Mouse (Mus musculus) embryonic facial prominence, embryonic 12.5 days (tissue): ENCODE data around the gene Gjd3. TPM values are rescaled to one million over a fixed set of nuclear protein-coding genes. Genes with fewer than 3 reads are reported as not detected.

Experiments used
- ATAC-seq: fragments of 200-750 bp; cut with Nextera tagmentation; 2 replicates; pipeline ENCODE4 v1.8.0; 2017; ENCODE audit not compliant: insufficient number of reproducible peaks, insufficient read depth, low FRiP score, low TSS enrichment
- H3K27ac ChIP-seq: fragments of 300-500 bp; sonication (generic); 2 replicates; pipeline ENCODE4 v1.5.1; 2016; ENCODE audit warnings: mild to moderate bottlenecking
- H3K27me3 ChIP-seq: fragments of 300-500 bp; sonication (generic); 2 replicates; pipeline ENCODE4 v1.6.1; 2016; ENCODE audit warnings: mild to moderate bottlenecking, moderate library complexity
- H3K36me3 ChIP-seq: fragments of 300-500 bp; sonication (generic); 2 replicates; pipeline ENCODE4 v1.6.1; 2016; ENCODE audit warnings: mild to moderate bottlenecking
- H3K4me1 ChIP-seq: fragments of 300-500 bp; sonication (generic); 2 replicates; pipeline ENCODE4 v1.6.1; 2016
- H3K4me2 ChIP-seq: fragments of 300-500 bp; sonication (generic); replicated peaks from 2 replicates; pipeline ENCODE4 v1.6.1; 2016; ENCODE audit warnings: mild to moderate bottlenecking, moderate library complexity
- H3K4me3 ChIP-seq: fragments of 300-500 bp; sonication (generic); 2 replicates; pipeline ENCODE4 v1.5.1; 2016; ENCODE audit warnings: mild to moderate bottlenecking
- H3K9ac ChIP-seq: fragments of 300-500 bp; sonication (generic); 2 replicates; pipeline ENCODE4 v1.6.1; 2016; ENCODE audit warnings: mild to moderate bottlenecking, moderate library complexity
- H3K9me3 ChIP-seq: fragments of 300-500 bp; sonication (generic); 2 replicates; pipeline ENCODE4 v1.6.1; 2016; ENCODE audit warnings: mild to moderate bottlenecking, moderate library complexity
- WGBS: fragments of 180-500 bp; shearing (Covaris S2); methylation state at CpG from one replicate; pipeline ENCODE4 v1.1.7; 2016; 5-methylcytosine and 5-hydroxymethylcytosine counted together
- polyA plus RNA-seq: library from polyadenylated mRNA; unstranded; fragments of >200 nt; fragmentation: Nextera tagmentation; extraction: Ambion mirVana; gene quantifications from 2 replicates; pipeline ENCODE4 v1.2.1, GENCODE M21; 2016

Gjd3 gene
- polyA plus RNA-seq, 1 experiment from 2014 or later = 0.73 TPM

- no peaks in the 10 kb centered on the region for H3K9me3 ChIP-seq
- no peaks in the 10 kb centered on the region for H3K27me3 ChIP-seq
- 2% methylated on average over 12 of the region's 12 CpGs for WGBS
- H3K9ac ChIP-seq = peak overlapping the region; percentile 55
- no peaks in the 10 kb centered on the region for H3K36me3 ChIP-seq
- peak overlapping the region; percentile 91 for H3K4me2 ChIP-seq
- H3K4me3 ChIP-seq = peak overlapping the region; percentile 82
- no peak for ATAC-seq
- peak overlapping the region; percentile 99 for H3K27ac ChIP-seq
- peaks cover 86% of the 10 kb centered on the region for H3K4me1 ChIP-seq
Measured at GRCm38 (mm10) chr11:98941341-98941825, 41.4 kb downstream of the Gjd3 start.

GRCm38 (mm10) chr11:98940776-98941175 lies 42.0 kb downstream of the Gjd3 start:
- peak overlapping the region; percentile 31 for H3K9ac ChIP-seq

DNA sequence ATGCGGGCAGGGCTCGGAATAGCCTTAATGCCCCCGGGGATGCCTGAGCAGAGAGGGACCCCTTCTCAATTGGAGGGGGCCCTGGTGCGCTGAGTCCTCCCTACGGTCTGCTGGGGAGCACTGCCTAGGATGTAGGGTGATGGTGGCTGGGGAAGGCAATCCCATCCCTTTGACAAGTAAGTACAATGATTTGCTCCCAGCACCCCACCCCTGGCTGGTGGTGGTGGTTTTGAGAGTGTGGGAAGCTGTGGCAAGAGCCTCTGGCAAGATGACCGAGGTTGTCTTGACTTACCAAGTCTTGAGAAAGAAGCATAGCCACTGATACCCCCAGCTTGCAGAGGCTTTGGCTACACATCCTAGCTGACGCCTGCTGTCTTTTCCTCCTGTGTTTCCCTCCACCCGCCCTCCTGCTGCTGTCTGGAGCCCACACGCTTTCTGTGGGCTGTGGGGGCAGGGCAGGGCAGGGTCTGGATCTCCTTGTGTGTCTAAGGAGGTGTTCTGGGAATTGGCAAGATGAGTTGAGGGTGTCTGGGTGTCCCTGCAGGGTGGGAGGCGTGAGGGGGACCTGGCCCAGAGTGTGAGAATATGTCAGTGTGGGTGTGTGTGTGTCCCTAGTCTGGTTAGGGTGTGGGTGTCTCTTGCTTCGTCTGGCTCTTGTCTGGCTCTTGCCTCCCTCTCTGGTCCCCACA lies 42.7 kb downstream of the Gjd3 start:
- no peaks in the 10 kb centered on the region for H3K9me3 ChIP-seq
- H3K4me1 ChIP-seq = peaks cover 87% of the 10 kb centered on the region
- H3K27me3 ChIP-seq = no peaks in the 10 kb centered on the region
- no peak for ATAC-seq
- H3K4me3 ChIP-seq = peak overlapping the region; percentile 82
- WGBS = 31% methylated on average over 11 of the region's 11 CpGs
- H3K9ac ChIP-seq = peak overlapping the region; percentile 89
- peak overlapping the region; percentile 99 for H3K27ac ChIP-seq
- H3K4me2 ChIP-seq = peak overlapping the region; percentile 91
- H3K36me3 ChIP-seq = no peaks in the 10 kb centered on the region

More at GRCm38 (mm10) chr11:98940776-98941175, 42.0 kb downstream of the Gjd3 start:
- no peaks in the 10 kb centered on the region for H3K9me3 ChIP-seq
- peak overlapping the region; percentile 91 for H3K4me2 ChIP-seq
- H3K4me1 ChIP-seq = peaks cover 88% of the 10 kb centered on the region
- no peaks in the 10 kb centered on the region for H3K27me3 ChIP-seq
- H3K36me3 ChIP-seq = no peaks in the 10 kb centered on the region
- peak overlapping the region; percentile 99 for H3K27ac ChIP-seq
- no peak for ATAC-seq
- WGBS = 24% methylated on average over 3 of the region's 3 CpGs
- peak overlapping the region; percentile 82 for H3K4me3 ChIP-seq

DNA sequence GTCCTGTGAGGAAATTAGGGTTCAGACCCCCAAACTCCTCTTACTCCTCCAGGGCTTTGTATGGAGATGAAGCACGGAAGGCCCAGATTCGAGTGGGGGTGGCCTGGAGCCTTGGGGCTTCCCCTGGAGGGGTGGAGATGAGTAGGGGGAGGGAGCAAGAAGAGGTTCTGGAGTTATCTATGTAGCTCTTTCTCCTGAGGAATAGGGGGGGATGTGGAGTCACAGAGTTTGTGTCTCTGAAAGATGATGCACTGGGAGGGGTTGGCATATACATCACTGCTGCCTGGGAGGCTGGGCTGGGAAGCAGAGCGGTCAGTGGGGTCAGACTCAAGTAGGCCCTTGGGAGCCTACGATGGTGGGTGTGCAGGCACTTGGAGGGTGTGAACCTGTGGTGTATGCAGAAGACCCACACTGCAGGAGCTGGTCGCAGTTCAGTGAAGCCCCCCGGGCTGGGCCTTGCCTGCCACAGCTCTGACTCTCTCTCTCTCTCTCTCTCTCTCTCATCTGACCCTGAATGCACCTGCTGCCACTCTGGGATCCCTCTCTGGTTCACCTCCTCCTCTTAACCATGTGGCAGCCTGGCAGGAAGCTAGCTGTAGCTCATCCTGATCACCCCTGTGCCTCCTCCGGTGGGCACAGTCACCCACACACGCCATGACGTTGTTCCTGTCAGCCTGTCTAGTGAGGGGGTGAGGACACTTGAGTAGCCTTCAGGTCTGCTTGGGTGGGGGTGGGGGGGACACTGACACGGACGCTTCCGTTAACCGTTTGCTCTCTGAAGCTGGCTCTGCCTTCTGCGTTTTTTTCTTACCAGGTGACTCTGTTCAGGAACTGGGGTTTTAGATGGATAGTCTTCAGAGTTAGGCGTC lies 43.5 kb downstream of the Gjd3 start:
- H3K27me3 ChIP-seq = no peaks in the 10 kb centered on the region
- peak overlapping the region; percentile 91 for H3K4me2 ChIP-seq
- WGBS = 23% methylated on average over 15 of the region's 15 CpGs
- peak overlapping the region; percentile 89 for H3K9ac ChIP-seq
- peak overlapping the region; percentile 99 for H3K27ac ChIP-seq
- peaks cover 86% of the 10 kb centered on the region for H3K4me1 ChIP-seq
- no peaks in the 10 kb centered on the region for H3K36me3 ChIP-seq
- no peaks in the 10 kb centered on the region for H3K9me3 ChIP-seq
- peak overlapping the region; percentile 82 for H3K4me3 ChIP-seq
- ATAC-seq = no peak

GRCm38 (mm10) chr11:98938701-98939083 lies 44.1 kb downstream of the Gjd3 start:
- Histone ChIP-seq H3K4me3 (peak overlapping the region; percentile 82), H3K27me3 (no peaks in the 10 kb centered on the region), H3K36me3 (no peaks in the 10 kb centered on the region), H3K4me2 (peak overlapping the region; percentile 91), H3K9ac (peak overlapping the region; percentile 89), H3K27ac (peak overlapping the region; percentile 99), H3K9me3 (no peaks in the 10 kb centered on the region), H3K4me1 (peaks cover 85% of the 10 kb centered on the region)
- 37% methylated on average over 7 of the region's 7 CpGs for WGBS
- ATAC-seq = no peak

DNA sequence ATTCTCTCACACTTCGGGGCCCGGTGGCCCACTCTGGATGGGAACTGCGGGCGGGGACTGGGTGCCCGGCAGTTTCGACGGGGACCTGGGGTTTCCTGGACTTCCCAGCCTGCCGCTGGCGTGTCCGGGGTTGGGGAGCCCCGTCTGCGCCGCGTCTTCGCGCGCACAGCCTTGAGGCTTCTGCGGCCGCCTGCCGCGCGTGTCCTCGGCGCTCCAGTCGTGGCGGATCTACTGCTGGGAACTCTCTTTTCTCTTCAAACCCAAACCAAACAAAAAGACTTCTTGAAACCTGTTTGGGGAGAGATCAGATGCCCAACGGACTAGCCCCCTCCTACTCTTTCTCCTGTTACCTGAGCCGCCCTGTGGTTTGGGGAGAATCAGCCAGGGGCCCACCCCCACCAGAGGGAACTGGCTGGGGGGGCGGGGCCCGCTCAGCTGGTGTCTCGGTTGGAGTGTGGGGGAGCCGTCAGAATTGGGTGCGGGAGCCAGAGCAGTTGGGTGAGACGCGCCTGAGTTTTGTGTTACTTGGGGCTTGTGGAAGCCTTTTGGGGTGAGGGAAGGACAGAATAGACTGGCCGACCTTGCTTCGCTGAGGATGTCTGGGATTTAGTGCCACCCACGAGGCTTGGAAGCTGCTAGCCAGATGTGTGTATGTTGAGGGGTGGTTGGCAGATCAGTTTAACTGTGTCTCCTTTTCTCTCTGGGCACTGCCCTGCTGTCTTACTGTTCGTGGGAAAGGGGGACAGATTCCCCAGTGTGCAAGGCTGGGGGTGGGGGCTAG lies 44.7 kb downstream of the Gjd3 start:
- H3K4me3 ChIP-seq = peak overlapping the region; percentile 82
- peak overlapping the region; percentile 91 for H3K4me2 ChIP-seq
- ATAC-seq = no peak
- H3K27ac ChIP-seq = peak overlapping the region; percentile 99
- no peaks in the 10 kb centered on the region for H3K9me3 ChIP-seq
- H3K9ac ChIP-seq = peak overlapping the region; percentile 89
- under 1% methylated on average over 39 of the region's 39 CpGs for WGBS
- peaks cover 85% of the 10 kb centered on the region for H3K4me1 ChIP-seq
- no peaks in the 10 kb centered on the region for H3K36me3 ChIP-seq
- no peaks in the 10 kb centered on the region for H3K27me3 ChIP-seq

GRCm38 (mm10) chr11:98937410-98937913 lies 45.4 kb downstream of the Gjd3 start:
- peak overlapping the region; percentile 91 for H3K4me2 ChIP-seq
- no peaks in the 10 kb centered on the region for H3K9me3 ChIP-seq
- under 1% methylated on average over 36 of the region's 38 CpGs for WGBS
- H3K4me1 ChIP-seq = peaks cover 85% of the 10 kb centered on the region
- no peaks in the 10 kb centered on the region for H3K36me3 ChIP-seq
- H3K27me3 ChIP-seq = no peaks in the 10 kb centered on the region
- peak; percentile 78 for ATAC-seq
- H3K4me3 ChIP-seq = peak overlapping the region; percentile 82
- peak overlapping the region; percentile 99 for H3K27ac ChIP-seq
- H3K9ac ChIP-seq = peak overlapping the region; percentile 89

DNA sequence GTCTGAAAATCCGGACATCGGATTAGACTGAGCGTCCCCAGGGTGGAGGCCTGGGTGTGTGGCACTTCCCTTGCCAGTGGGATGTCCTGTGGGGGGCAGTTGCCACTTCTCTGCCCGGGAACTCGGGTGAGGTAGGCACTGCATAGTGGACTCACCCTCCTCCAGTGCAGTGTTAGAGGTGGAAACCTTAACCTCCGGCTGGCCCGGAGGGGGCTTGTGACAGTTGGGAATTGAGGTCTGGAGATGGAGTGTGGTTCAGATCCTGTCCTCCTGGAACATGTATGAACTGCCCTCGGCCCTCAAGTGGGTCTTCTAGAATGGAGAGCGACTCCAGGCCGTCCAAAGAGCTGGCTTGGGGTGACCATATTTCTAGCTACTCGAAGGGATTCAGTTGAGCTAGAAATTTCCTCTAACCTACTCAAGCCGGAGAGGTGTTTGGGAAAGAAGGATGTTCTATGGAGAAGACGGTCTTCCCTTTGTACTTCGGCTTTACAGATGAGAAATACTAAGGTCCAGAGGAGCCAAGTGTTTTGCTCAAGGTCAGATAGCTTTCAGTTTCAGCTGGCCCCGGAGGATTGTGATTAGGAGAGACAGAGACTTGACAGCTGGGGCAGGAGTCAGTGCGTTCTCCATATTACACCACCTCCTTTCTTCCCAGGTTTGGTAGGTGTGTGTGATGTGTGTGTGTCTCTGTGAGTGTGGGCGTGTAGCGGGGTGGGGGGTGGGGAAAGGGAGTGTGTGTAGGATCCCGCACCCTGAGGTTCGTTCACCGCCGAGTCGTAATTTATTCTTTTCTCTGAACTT lies 46.0 kb downstream of the Gjd3 start:
- H3K9me3 ChIP-seq = no peaks in the 10 kb centered on the region
- H3K27ac ChIP-seq = peak overlapping the region; percentile 99
- 2% methylated on average over 23 of the region's 23 CpGs for WGBS
- H3K4me3 ChIP-seq = peak overlapping the region; percentile 82
- H3K4me2 ChIP-seq = peak overlapping the region; percentile 91
- ATAC-seq = no peak
- peaks cover 85% of the 10 kb centered on the region for H3K4me1 ChIP-seq
- no peaks in the 10 kb centered on the region for H3K27me3 ChIP-seq
- peak overlapping the region; percentile 61 for H3K9ac ChIP-seq
- no peaks in the 10 kb centered on the region for H3K36me3 ChIP-seq

- Histone ChIP-seq H3K9me3 (no peaks in the 10 kb centered on the region), H3K4me1 (peaks cover 85% of the 10 kb centered on the region), H3K36me3 (no peaks in the 10 kb centered on the region), H3K4me2 (peak overlapping the region; percentile 91), H3K27ac (peak overlapping the region; percentile 99), H3K9ac (peak overlapping the region; percentile 61), H3K4me3 (peak overlapping the region; percentile 82), H3K27me3 (no peaks in the 10 kb centered on the region)
- peak; percentile 23; the same call in 1 of the 2 replicates for ATAC-seq
- WGBS = 2% methylated on average over 29 of the region's 29 CpGs
Measured at GRCm38 (mm10) chr11:98936170-98936569, 46.6 kb downstream of the Gjd3 start.

GRCm38 (mm10) chr11:98935123-98935522 lies 47.7 kb downstream of the Gjd3 start:
- no peak for ATAC-seq
- H3K27ac ChIP-seq = peak overlapping the region; percentile 65
- no peak overlapping the region for H3K4me3 ChIP-seq
- H3K36me3 ChIP-seq = no peaks in the 10 kb centered on the region
- no peaks in the 10 kb centered on the region for H3K27me3 ChIP-seq
- no peak overlapping the region for H3K9ac ChIP-seq
- 89% methylated on average over 3 of the region's 3 CpGs for whole genome bisulfite sequencing
- no peak overlapping the region for H3K4me2 ChIP-seq
- H3K4me1 ChIP-seq = peaks cover 85% of the 10 kb centered on the region
- no peaks in the 10 kb centered on the region for H3K9me3 ChIP-seq
